Mouse (Mus musculus): ENCODE data around the gene Nsf.

DNA sequence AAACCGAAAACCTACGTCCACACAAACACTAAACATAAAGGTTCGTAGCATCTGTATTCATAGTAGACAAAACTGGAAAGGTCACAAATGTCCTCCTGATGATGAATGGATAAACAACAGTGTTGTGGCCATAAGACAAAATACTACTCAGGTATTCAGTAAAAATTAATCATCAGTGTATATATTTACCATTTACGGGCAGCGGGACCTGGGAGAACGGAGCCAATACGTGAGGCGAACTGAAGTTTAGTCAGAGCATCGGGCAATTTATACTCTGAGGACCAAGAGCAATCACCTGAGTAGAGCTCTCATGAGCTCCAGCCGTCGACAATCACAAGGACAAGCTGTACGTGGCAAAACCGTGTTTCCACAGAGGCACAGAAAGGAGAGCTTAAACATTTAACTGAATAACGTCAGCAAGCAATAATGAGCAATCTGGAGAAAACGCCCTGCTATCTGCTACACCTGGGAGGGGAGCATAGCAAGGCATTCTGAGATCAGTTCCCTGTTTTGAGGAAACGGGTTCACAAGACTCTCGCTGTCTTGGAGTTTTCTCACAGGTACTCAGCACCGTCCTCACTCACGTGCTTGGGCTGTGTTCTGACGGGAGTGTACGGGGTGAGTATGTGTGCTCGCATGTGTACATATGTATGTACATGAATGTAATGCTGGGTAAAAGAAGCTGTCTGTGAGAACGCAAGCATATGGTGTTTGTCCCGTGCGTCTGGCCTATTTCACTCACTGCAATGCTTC lies 15.7 kb downstream of the Nsf start:
- TF ChIP-seq CTCF (IDR thresholded peaks at IDR 0.05; ENCODE audit: low read depth, low read length) (no peak), POLR2A (IDR thresholded peaks at IDR 0.05; ENCODE audit: borderline replicate concordance, low read depth, low read length) (no peak)

Data from bone marrow macrophage, adult 2 months (primary cell).